26 mouse cellular contexts compared by ENCODE assay signal in genomic region chr1:86718190-86718589, GRCm38 (mm10). TPM values are rescaled to one million over a fixed set of nuclear protein-coding genes. Genes with fewer than 3 reads are reported as not detected.
"Had no signal": no experiment of that assay in that cellular context is flagged by ENCODE, and none has a peak within 500 bp of the region (broad histone marks: within the 10 kb centered on the region; RNA-seq: fewer than 3 reads in every experiment).

No protein-coding gene starts in this region.

- DNase-seq: gastrocnemius, adult 2 months; gastrocnemius, postnatal 10 days; gastrocnemius, postnatal 25 days; heart, adult 18-20 months; heart, postnatal 10 days; heart, postnatal 4 days; kidney, adult 18-20 months; kidney, adult 8-10 months; kidney, postnatal 25 days; kidney, postnatal 4 days; liver, embryonic 13.5 days had no signal

- H3K9ac ChIP-seq: heart, embryonic 12.5 days; hindbrain, embryonic 12.5 days; hindbrain, embryonic 14.5 days; intestine, embryonic 15.5 days; limb, embryonic 12.5 days; liver, embryonic 13.5 days had no signal

- H3K9me3 ChIP-seq: heart, embryonic 10.5 days; heart, embryonic 12.5 days; hindbrain, embryonic 10.5 days; hindbrain, embryonic 12.5 days; intestine, embryonic 15.5 days; limb, embryonic 10.5 days; limb, embryonic 12.5 days; liver, embryonic 13.5 days had no signal

- ATAC-seq: hindbrain, embryonic 16.5 days; inflammation-experienced regulatory T-cells, adult 6 months; intestine, postnatal 0 days had no signal

- H3K27me3 ChIP-seq: heart, embryonic 12.5 days; hindbrain, embryonic 12.5 days; intestine, embryonic 15.5 days; limb, embryonic 12.5 days; liver, embryonic 13.5 days had no signal

- H3K4me1 ChIP-seq: hindbrain, embryonic 10.5 days; hindbrain, embryonic 12.5 days; intestine, embryonic 15.5 days; limb, embryonic 10.5 days; limb, embryonic 12.5 days had no signal

- H3K4me3 ChIP-seq: gastrocnemius, adult 2 months; heart, embryonic 10.5 days; heart, embryonic 12.5 days; hindbrain, embryonic 10.5 days; hindbrain, embryonic 12.5 days; intestine, embryonic 15.5 days; layer of hippocampus, adult 2 months; left cerebral cortex, adult 2 months; limb, embryonic 10.5 days; limb, embryonic 12.5 days; liver, embryonic 13.5 days had no signal

- H3K36me3 ChIP-seq: heart, embryonic 10.5 days; heart, embryonic 12.5 days; hindbrain, embryonic 10.5 days; hindbrain, embryonic 12.5 days; intestine, embryonic 15.5 days; limb, embryonic 12.5 days; liver, embryonic 13.5 days had no signal

- H3K27ac ChIP-seq: heart, embryonic 10.5 days; hindbrain, embryonic 10.5 days; hindbrain, embryonic 12.5 days; hindbrain, embryonic 14.5 days; intestine, embryonic 15.5 days; kidney, postnatal 0 days; layer of hippocampus, adult 2 months; left cerebral cortex, adult 2 months; limb, embryonic 10.5 days; limb, embryonic 12.5 days had no signal

- H3K4me2 ChIP-seq: heart, embryonic 12.5 days; hindbrain, embryonic 12.5 days; hindbrain, embryonic 14.5 days; intestine, embryonic 15.5 days; limb, embryonic 12.5 days; liver, embryonic 13.5 days had no signal

RNA-seq across cellular contexts. Expression of gene Nppc, which starts 47.8 kb away (rescaled TPM):
- total RNA-seq: granulocyte monocyte progenitor cell, adult 5-6 weeks; heart, adult 18-20 months had no signal
- polyA plus RNA-seq: inflammation-experienced regulatory T-cells, adult 6 months; liver, embryonic 13.5 days had no signal
